Mouse (Mus musculus) left cerebral cortex, postnatal 14 days (tissue): ENCODE data around the gene Hoxd3. TPM values are rescaled to one million over a fixed set of nuclear protein-coding genes. Genes with fewer than 3 reads are reported as not detected.

Source experiments
- DNase-seq, 2 experiments: peaks; one replicate each; pipeline ENCODE4 v3.0.0; 2021 to 2022; ENCODE audit warnings: low spot score in 2 of 2, mixed read lengths in 1 of 2
- intact Hi-C: fragments of 180-260 bp; cut with DNase I; formaldehyde crosslinking; loops from one replicate; pipeline ENCODE4 v1.15.1; 2025
- total RNA-seq, 2 experiments: library from RNA; stranded (reverse); gene quantifications; 2 replicates each; pipeline ENCODE4 v1.2.3; 2021

Gene Hoxd3
- total RNA-seq, 2 experiments from 2014 or later: not detected

GRCm38 (mm10) chr2:74734996-74735811 lies 23.5 kb downstream of the Hoxd3 start:
- DNase-seq: no peak
- intact Hi-C loops: no loop called here

GRCm38 (mm10) chr2:74735851-74736687 lies 24.3 kb downstream of the Hoxd3 start:
- intact Hi-C loops: no loop called here
- no peak for DNase-seq

GRCm38 (mm10) chr2:74736688-74737577 lies 25.2 kb downstream of the Hoxd3 start:
- intact Hi-C loops: no loop called here
- DNase-seq: no peak

- no peak for DNase-seq
- intact Hi-C loops: no loop called here
Observed at GRCm38 (mm10) chr2:74737578-74738070, 25.9 kb downstream of the Hoxd3 start.

GRCm38 (mm10) chr2:74738623-74739475 lies 27.1 kb downstream of the Hoxd3 start:
- no peak for DNase-seq
- intact Hi-C loops: no loop called here

- DNase-seq: no peak
- intact Hi-C loops: no loop called here
Observed at GRCm38 (mm10) chr2:74739476-74739800, 27.7 kb downstream of the Hoxd3 start.

- intact Hi-C loops: loop anchor here (10.0 kb wide), 1 partner anchor 675 kb away; no protein-coding TSS in a partner anchor
- DNase-seq: no peak
Observed at GRCm38 (mm10) chr2:74739869-74740268, 28.1 kb downstream of the Hoxd3 start.

GRCm38 (mm10) chr2:74740311-74741091 lies 28.8 kb downstream of the Hoxd3 start:
- DNase-seq: no peak
- intact Hi-C loops: loop anchor here (10.0 kb wide), 1 partner anchor 676 kb away; no protein-coding TSS in a partner anchor

- intact Hi-C loops: loop anchor here (10.0 kb wide), 1 partner anchor 677 kb away; no protein-coding TSS in a partner anchor
- no peak for DNase-seq
Observed at GRCm38 (mm10) chr2:74741252-74741978, 29.7 kb downstream of the Hoxd3 start.

GRCm38 (mm10) chr2:74741979-74742277 lies 30.2 kb downstream of the Hoxd3 start:
- no peak for DNase-seq
- intact Hi-C loops: loop anchor here (10.0 kb wide), 1 partner anchor 677 kb away; no protein-coding TSS in a partner anchor

GRCm38 (mm10) chr2:74745540-74746297 lies 34.0 kb downstream of the Hoxd3 start:
- DNase-seq: no peak
- intact Hi-C loops: loop anchor here (10.0 kb wide), 1 partner anchor 681 kb away; no protein-coding TSS in a partner anchor

- intact Hi-C loops: loop anchor here (10.0 kb wide), 1 partner anchor 682 kb away; no protein-coding TSS in a partner anchor
- no peak for DNase-seq
Observed at GRCm38 (mm10) chr2:74746298-74746921, 34.7 kb downstream of the Hoxd3 start.

- DNase-seq: no peak
Observed at GRCm38 (mm10) chr2:74747006-74747405, 35.3 kb downstream of the Hoxd3 start.

GRCm38 (mm10) chr2:74747661-74748141 lies 36.0 kb downstream of the Hoxd3 start:
- no peak for DNase-seq
- intact Hi-C loops: loop anchor here (10.0 kb wide), 1 partner anchor 683 kb away; no protein-coding TSS in a partner anchor

More at GRCm38 (mm10) chr2:74747006-74747405, 35.3 kb downstream of the Hoxd3 start:
- intact Hi-C loops: loop anchor here (10.0 kb wide), 1 partner anchor 682 kb away; no protein-coding TSS in a partner anchor

- no peak for DNase-seq
- intact Hi-C loops: loop anchor here (10.0 kb wide), 1 partner anchor 684 kb away; no protein-coding TSS in a partner anchor
Observed at GRCm38 (mm10) chr2:74748436-74748995, 36.8 kb downstream of the Hoxd3 start.
